Mouse (Mus musculus): ENCODE results near the gene Ltbp4. TPM values are rescaled to one million over a fixed set of nuclear protein-coding genes. Genes with fewer than 3 reads are reported as not detected.

Gene Ltbp4
- polyA plus RNA-seq, 1 experiment from 2014 or later: 170 TPM

DNA sequence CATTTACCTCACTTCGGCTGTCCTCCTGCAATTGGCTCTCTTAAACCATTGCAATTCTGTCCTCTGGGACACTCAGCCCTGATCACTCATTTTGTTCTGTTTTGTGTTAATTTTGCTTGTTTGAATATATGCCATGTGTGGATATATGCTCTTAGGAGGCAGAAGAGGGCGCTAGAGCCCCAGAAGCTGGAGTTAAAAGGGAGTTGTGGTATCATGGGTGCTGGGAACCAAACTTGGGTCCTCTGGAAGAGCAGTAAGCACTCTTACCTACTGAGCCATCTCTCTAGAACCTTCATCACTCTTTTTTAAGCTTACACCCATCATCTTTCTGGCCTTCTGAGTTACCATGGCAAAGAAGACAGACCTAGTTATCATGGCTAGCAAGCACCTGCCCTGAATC lies 21.7 kb upstream of the Ltbp4 start:
- Histone ChIP-seq H3K4me3 (replicated peaks; ENCODE audit: low read length) (no peak overlapping the region), H3K4me1 (ENCODE audit: control insufficient read depth, insufficient read depth, low read length) (peaks cover 34% of the 10 kb centered on the region), H3K36me3 (ENCODE audit: control insufficient read depth, insufficient read depth, low read length) (no peaks in the 10 kb centered on the region), H3K9me3 (replicated peaks; ENCODE audit: control insufficient read depth, low read length) (no peaks in the 10 kb centered on the region), H3K9ac (ENCODE audit: low read length) (no peak overlapping the region), H3K27ac (ENCODE audit: low read length) (no peak overlapping the region), H3K27me3 (ENCODE audit: control insufficient read depth, insufficient read depth, low read length) (peaks cover 14% of the 10 kb centered on the region), H3K4me2 (ENCODE audit: low read depth, low read length) (no peak overlapping the region)
- WGBS: 65% methylated on average over 2 of the region's 2 CpGs
- no peak for ATAC-seq (ENCODE audit: insufficient read depth, low FRiP score)

GRCm38 (mm10) chr7:27357595-27357978 lies 20.1 kb upstream of the Ltbp4 start:
- H3K4me1 ChIP-seq (ENCODE audit: control insufficient read depth, insufficient read depth, low read length): peaks cover 33% of the 10 kb centered on the region
- H3K4me2 ChIP-seq (ENCODE audit: low read depth, low read length): peak overlapping the region; percentile 89
- no peaks in the 10 kb centered on the region; the same call in 1 of the 2 replicates for H3K27me3 ChIP-seq (ENCODE audit: control insufficient read depth, insufficient read depth, low read length)
- H3K9ac ChIP-seq (ENCODE audit: low read length): peak overlapping the region; percentile 72; the same call in 1 of the 2 replicates
- peak overlapping the region; percentile 73 for H3K4me3 ChIP-seq (replicated peaks; ENCODE audit: low read length)
- no peak for ATAC-seq (ENCODE audit: insufficient read depth, low FRiP score)
- H3K36me3 ChIP-seq (ENCODE audit: control insufficient read depth, insufficient read depth, low read length): no peaks in the 10 kb centered on the region
- no peaks in the 10 kb centered on the region for H3K9me3 ChIP-seq (replicated peaks; ENCODE audit: control insufficient read depth, low read length)
- H3K27ac ChIP-seq (ENCODE audit: low read length): peak overlapping the region; percentile 96
- 14% methylated on average over 3 of the region's 3 CpGs for WGBS

DNA sequence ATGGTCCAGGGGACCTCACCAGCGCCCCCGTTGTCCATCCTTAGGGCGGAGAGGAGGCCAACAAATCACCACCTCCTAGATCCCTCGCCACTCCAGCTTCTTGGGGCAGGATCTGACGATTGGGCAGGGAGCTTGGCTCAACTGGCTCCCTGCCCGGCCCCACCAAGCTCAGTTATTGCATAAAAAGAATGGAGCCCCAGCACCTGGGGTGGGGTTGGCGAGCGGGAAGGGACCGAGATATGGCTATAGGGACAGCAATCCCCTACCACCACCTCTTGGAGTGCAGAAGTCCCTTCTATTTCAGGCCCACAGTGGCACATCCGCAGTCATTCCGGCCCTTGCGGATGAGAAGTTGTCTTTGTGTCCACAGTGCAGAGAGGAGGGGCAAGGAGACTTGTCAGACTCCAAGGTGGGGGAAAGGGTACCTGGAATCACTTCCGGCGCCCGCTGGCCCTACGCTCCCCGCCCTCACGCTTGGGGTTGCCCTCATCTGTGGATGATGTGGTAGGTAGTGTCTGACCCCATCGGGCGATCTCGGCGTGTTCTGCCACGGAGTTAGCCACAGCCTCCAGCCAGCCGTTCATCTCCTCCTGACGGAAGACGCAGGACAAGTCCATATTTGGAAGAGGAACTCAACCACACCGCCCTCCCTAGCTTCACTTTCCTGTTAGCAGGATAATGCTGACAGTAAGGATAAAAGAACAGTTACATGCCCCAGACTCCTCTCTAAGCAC lies 19.5 kb upstream of the Ltbp4 start, which contains the start of gene Gm20479:
Gene Gm20479 (minus strand): TSS at position 559 of the 734 bp plus-strand sequence.
- H3K36me3 ChIP-seq (ENCODE audit: control insufficient read depth, insufficient read depth, low read length): no peaks in the 10 kb centered on the region
- H3K9me3 ChIP-seq (replicated peaks; ENCODE audit: control insufficient read depth, low read length): no peaks in the 10 kb centered on the region
- peaks cover 33% of the 10 kb centered on the region for H3K4me1 ChIP-seq (ENCODE audit: control insufficient read depth, insufficient read depth, low read length)
- no peaks in the 10 kb centered on the region; the same call in 1 of the 2 replicates for H3K27me3 ChIP-seq (ENCODE audit: control insufficient read depth, insufficient read depth, low read length)
- peak within 1 kb of the TSS; percentile 72 for H3K9ac ChIP-seq (ENCODE audit: low read length)
- no peak for ATAC-seq (ENCODE audit: insufficient read depth, low FRiP score)
- peak within 1 kb of the TSS; percentile 89 for H3K4me2 ChIP-seq (ENCODE audit: low read depth, low read length)
- 2% methylated on average over 27 of the region's 27 CpGs for WGBS
- peak within 1 kb of the TSS; percentile 96 for H3K27ac ChIP-seq (ENCODE audit: low read length)
- H3K4me3 ChIP-seq (replicated peaks; ENCODE audit: low read length): peak within 1 kb of the TSS; percentile 73

GRCm38 (mm10) chr7:27356248-27356647 lies 18.8 kb upstream of the Ltbp4 start:
- no peaks in the 10 kb centered on the region for H3K27me3 ChIP-seq (ENCODE audit: control insufficient read depth, insufficient read depth, low read length)
- WGBS: under 1% methylated on average over 16 of the region's 16 CpGs
- H3K36me3 ChIP-seq (ENCODE audit: control insufficient read depth, insufficient read depth, low read length): no peaks in the 10 kb centered on the region
- peak; percentile 42 for ATAC-seq (ENCODE audit: insufficient read depth, low FRiP score)
- peaks cover 30% of the 10 kb centered on the region for H3K4me1 ChIP-seq (ENCODE audit: control insufficient read depth, insufficient read depth, low read length)
- H3K4me3 ChIP-seq (replicated peaks; ENCODE audit: low read length): peak overlapping the region; percentile 73
- peak overlapping the region; percentile 96 for H3K27ac ChIP-seq (ENCODE audit: low read length)
- no peaks in the 10 kb centered on the region for H3K9me3 ChIP-seq (replicated peaks; ENCODE audit: control insufficient read depth, low read length)
- peak overlapping the region; percentile 89 for H3K4me2 ChIP-seq (ENCODE audit: low read depth, low read length)
- peak overlapping the region; percentile 72 for H3K9ac ChIP-seq (ENCODE audit: low read length)

DNA sequence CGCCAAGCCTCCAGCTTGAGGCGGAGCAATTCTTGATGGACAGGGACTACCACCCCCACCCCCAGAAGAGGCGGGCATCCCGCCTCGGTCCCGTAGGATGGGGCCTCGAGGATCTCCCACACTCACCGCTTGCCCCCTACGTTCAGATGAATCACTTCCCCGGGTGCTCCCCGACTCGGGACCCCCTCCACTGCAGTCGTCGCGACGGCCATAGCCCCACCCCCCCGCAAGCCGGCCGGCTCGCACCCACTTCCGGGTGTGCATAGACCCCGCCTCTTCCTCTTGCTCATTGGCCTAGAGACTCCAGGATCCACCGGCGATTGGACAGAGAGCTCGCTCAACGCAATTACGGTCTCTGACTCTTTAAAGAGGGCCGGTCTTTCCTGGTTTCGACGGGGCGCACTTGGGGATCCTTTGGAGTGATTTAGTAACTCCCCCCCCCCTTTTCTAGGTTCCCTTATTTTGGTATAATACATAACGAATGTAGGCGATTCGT lies 18.3 kb upstream of the Ltbp4 start, which contains the start of gene Shkbp1:
Gene Shkbp1 (minus strand): TSS at position 275 of the 496 bp plus-strand sequence.
- no peaks in the 10 kb centered on the region for H3K36me3 ChIP-seq (ENCODE audit: control insufficient read depth, insufficient read depth, low read length)
- H3K27ac ChIP-seq (ENCODE audit: low read length): peak within 1 kb of the TSS; percentile 96
- H3K4me1 ChIP-seq (ENCODE audit: control insufficient read depth, insufficient read depth, low read length): peaks cover 30% of the 10 kb centered on the region
- H3K4me2 ChIP-seq (ENCODE audit: low read depth, low read length): peak within 1 kb of the TSS; percentile 89
- under 1% methylated on average over 34 of the region's 34 CpGs for WGBS
- peak; percentile 92 for ATAC-seq (ENCODE audit: insufficient read depth, low FRiP score)
- H3K4me3 ChIP-seq (replicated peaks; ENCODE audit: low read length): peak within 1 kb of the TSS; percentile 73
- no peaks in the 10 kb centered on the region for H3K27me3 ChIP-seq (ENCODE audit: control insufficient read depth, insufficient read depth, low read length)
- peak within 1 kb of the TSS; percentile 76 for H3K9ac ChIP-seq (ENCODE audit: low read length)
- H3K9me3 ChIP-seq (replicated peaks; ENCODE audit: control insufficient read depth, low read length): no peaks in the 10 kb centered on the region

DNA sequence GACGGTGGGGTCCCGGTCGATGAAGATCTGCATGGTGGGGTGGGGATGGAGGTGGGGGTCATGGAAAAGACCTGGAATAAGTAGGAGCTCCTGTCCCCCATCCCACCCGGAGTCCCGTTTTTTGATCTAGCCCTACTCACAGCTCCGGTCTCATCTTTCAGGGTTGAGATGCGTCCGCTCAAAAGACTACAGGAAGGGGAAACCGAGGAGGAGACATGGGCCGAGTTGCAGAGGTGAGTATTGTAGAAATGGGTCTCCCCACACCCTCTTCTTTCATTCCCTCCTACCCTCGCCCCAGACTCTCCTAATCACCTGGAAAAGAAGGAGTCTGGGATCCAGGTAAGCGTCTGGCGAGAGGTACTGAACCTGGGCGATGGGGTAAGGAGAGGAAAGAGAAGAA lies 17.8 kb upstream of the Ltbp4 start:
- Histone ChIP-seq H3K9me3 (replicated peaks; ENCODE audit: control insufficient read depth, low read length) (no peaks in the 10 kb centered on the region), H3K9ac (ENCODE audit: low read length) (peak overlapping the region; percentile 76), H3K36me3 (ENCODE audit: control insufficient read depth, insufficient read depth, low read length) (no peaks in the 10 kb centered on the region), H3K4me2 (ENCODE audit: low read depth, low read length) (peak overlapping the region; percentile 89), H3K27me3 (ENCODE audit: control insufficient read depth, insufficient read depth, low read length) (no peaks in the 10 kb centered on the region), H3K27ac (ENCODE audit: low read length) (peak overlapping the region; percentile 47; the same call in 1 of the 2 replicates), H3K4me3 (replicated peaks; ENCODE audit: low read length) (peak overlapping the region; percentile 73), H3K4me1 (ENCODE audit: control insufficient read depth, insufficient read depth, low read length) (peaks cover 30% of the 10 kb centered on the region)
- ATAC-seq (ENCODE audit: insufficient read depth, low FRiP score): no peak
- 5% methylated on average over 14 of the region's 14 CpGs for WGBS

GRCm38 (mm10) chr7:27354783-27355182 lies 17.3 kb upstream of the Ltbp4 start:
- Histone ChIP-seq H3K27me3 (ENCODE audit: control insufficient read depth, insufficient read depth, low read length) (no peaks in the 10 kb centered on the region), H3K4me1 (ENCODE audit: control insufficient read depth, insufficient read depth, low read length) (peaks cover 30% of the 10 kb centered on the region), H3K9me3 (replicated peaks; ENCODE audit: control insufficient read depth, low read length) (no peaks in the 10 kb centered on the region), H3K4me2 (ENCODE audit: low read depth, low read length) (peak overlapping the region; percentile 89), H3K9ac (ENCODE audit: low read length) (peak overlapping the region; percentile 3; the same call in 1 of the 2 replicates), H3K27ac (ENCODE audit: low read length) (no peak overlapping the region), H3K4me3 (replicated peaks; ENCODE audit: low read length) (peak overlapping the region; percentile 73), H3K36me3 (ENCODE audit: control insufficient read depth, insufficient read depth, low read length) (no peaks in the 10 kb centered on the region)
- 43% methylated on average over 4 of the region's 4 CpGs for WGBS
- ATAC-seq (ENCODE audit: insufficient read depth, low FRiP score): no peak

DNA sequence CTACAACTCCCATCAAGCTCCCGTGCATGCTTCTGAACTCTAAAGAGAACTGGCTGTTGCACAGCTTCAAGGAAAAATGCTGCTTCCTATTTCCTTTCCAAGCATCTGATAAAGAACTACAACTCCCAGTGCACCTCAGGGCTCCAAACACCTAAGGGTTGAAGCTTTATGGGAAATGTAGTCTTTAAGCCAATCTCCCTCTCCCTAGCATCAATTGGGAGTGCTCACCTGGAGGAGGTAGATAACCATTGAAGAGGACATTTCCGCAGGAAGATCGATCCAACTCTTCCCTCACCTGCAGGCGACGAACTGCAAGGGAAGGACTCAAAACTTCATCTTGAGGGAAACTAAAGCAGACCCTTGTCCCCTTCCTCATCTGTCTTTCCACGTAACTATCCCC lies 16.7 kb upstream of the Ltbp4 start:
- no peak for ATAC-seq (ENCODE audit: insufficient read depth, low FRiP score)
- peak overlapping the region; percentile 13; the same call in 1 of the 2 replicates for H3K4me3 ChIP-seq (replicated peaks; ENCODE audit: low read length)

GRCm38 (mm10) chr7:27345444-27345843 lies 8.0 kb upstream of the Ltbp4 start:
- Histone ChIP-seq H3K27ac (ENCODE audit: low read length) (no peak overlapping the region), H3K4me2 (ENCODE audit: low read depth, low read length) (no peak overlapping the region), H3K9me3 (replicated peaks; ENCODE audit: control insufficient read depth, low read length) (no peaks in the 10 kb centered on the region), H3K36me3 (ENCODE audit: control insufficient read depth, insufficient read depth, low read length) (no peaks in the 10 kb centered on the region), H3K4me3 (replicated peaks; ENCODE audit: low read length) (no peak overlapping the region), H3K27me3 (ENCODE audit: control insufficient read depth, insufficient read depth, low read length) (no peaks in the 10 kb centered on the region), H3K9ac (ENCODE audit: low read length) (no peak overlapping the region), H3K4me1 (ENCODE audit: control insufficient read depth, insufficient read depth, low read length) (no peaks in the 10 kb centered on the region)
- no peak for ATAC-seq (ENCODE audit: insufficient read depth, low FRiP score)
- 29% methylated on average over 6 of the region's 6 CpGs for WGBS

More for the DNA sequence above, 16.7 kb upstream of the Ltbp4 start:
- H3K27ac ChIP-seq (ENCODE audit: low read length): no peak overlapping the region
- H3K36me3 ChIP-seq (ENCODE audit: control insufficient read depth, insufficient read depth, low read length): no peaks in the 10 kb centered on the region
- 27% methylated on average over 6 of the region's 6 CpGs for WGBS
- peaks cover 30% of the 10 kb centered on the region for H3K4me1 ChIP-seq (ENCODE audit: control insufficient read depth, insufficient read depth, low read length)
- no peak overlapping the region; the same call in 1 of the 2 replicates for H3K9ac ChIP-seq (ENCODE audit: low read length)
- no peaks in the 10 kb centered on the region for H3K27me3 ChIP-seq (ENCODE audit: control insufficient read depth, insufficient read depth, low read length)
- H3K9me3 ChIP-seq (replicated peaks; ENCODE audit: control insufficient read depth, low read length): no peaks in the 10 kb centered on the region
- H3K4me2 ChIP-seq (ENCODE audit: low read depth, low read length): peak overlapping the region; percentile 89
